Mouse (Mus musculus): Measurements from ENCODE around the gene Slc3a1. TPM values are rescaled to one million over a fixed set of nuclear protein-coding genes. Genes with fewer than 3 reads are reported as not detected.

Gene Slc3a1
- polyA plus RNA-seq, 1 experiment from 2014 or later: 0.16 TPM

DNA sequence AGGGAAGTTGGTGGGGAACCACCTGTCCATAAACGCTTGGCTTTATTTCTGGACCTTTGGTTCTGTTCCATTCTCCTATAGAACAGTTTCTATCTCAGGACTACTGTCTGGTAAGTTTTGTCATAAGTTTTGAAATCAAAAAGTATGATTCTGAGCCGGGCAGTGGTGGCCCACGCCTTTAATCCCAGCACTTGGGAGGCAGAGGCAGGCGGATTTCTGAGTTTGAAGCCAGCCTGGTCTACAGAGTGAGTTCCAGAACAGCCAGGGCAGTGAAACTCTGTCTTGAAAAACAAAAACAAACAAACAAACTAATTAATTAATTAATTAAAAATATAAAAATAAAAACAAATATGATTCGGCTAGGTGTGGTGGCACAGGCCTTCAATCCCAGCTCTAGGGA lies 10.6 kb downstream of the Slc3a1 start:
- H3K36me3 ChIP-seq (ENCODE audit: control insufficient read depth, insufficient read depth, low read length): no peaks in the 10 kb centered on the region
- 92% methylated on average over 5 of the region's 5 CpGs for WGBS
- ATAC-seq (ENCODE audit: insufficient number of reproducible peaks, low FRiP score, low TSS enrichment, low read depth) (no peak), DNase-seq (ENCODE audit: low spot score) (no peak)
- H3K27ac ChIP-seq (replicated peaks; ENCODE audit: low read depth, low read length): no peak overlapping the region
- no peaks in the 10 kb centered on the region for H3K9me3 ChIP-seq (ENCODE audit: control insufficient read depth, low read length)
- no peaks in the 10 kb centered on the region for H3K4me1 ChIP-seq (ENCODE audit: control insufficient read depth, insufficient read depth, low read length)
- H3K4me2 ChIP-seq (ENCODE audit: low read depth, severe bottlenecking): no peak overlapping the region
- no peak overlapping the region for H3K4me3 ChIP-seq (ENCODE audit: low read depth, low read length)
- no peaks in the 10 kb centered on the region for H3K27me3 ChIP-seq (ENCODE audit: control insufficient read depth, insufficient read depth, low read length)
- no peak overlapping the region for H3K9ac ChIP-seq (ENCODE audit: low read length)

DNA sequence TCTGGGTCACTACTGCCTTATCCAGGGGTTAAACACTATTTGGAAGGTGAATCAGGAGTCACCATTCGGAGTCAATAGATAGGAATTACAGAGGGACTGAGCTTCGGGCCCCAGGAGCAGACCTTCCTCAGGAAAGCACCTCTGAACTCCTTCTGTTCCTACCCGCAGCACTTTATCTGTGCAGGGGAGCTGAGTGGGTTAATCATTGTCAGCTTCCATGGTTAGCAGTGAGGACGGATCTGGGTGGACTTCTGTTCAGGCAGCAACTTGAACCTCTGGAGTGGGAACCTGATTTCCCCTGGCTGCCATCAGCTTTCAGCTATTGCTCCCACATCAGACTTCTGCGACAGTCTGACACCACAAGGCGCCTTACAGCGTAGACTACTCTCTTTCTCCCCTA lies 12.7 kb downstream of the Slc3a1 start:
- 83% methylated on average over 7 of the region's 7 CpGs for WGBS
- no peaks in the 10 kb centered on the region for H3K4me1 ChIP-seq (ENCODE audit: control insufficient read depth, insufficient read depth, low read length)

DNA sequence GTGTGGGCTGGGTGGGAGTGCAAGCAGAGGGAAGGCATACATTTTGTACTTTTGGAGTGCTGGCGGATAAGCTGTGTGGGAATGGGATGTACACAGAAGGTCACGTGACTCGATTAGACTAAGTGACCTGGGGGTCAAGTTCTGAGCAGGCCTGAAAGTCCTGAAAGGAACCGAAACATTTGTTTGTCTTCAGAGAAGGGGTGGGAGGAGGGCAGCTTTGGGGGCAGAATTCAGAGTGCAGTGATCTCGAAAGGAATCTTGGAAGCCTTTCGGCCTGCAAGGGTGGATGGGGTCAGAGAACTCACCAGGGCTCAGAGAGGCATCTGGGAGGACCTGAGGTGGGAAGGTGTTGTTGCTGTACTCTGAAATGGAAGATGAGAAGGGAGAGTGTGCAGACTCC lies 14.2 kb downstream of the Slc3a1 start:
- Histone ChIP-seq H3K27ac (replicated peaks; ENCODE audit: low read depth, low read length) (no peak overlapping the region), H3K9me3 (ENCODE audit: control insufficient read depth, low read length) (no peaks in the 10 kb centered on the region), H3K4me2 (ENCODE audit: low read depth, severe bottlenecking) (no peak overlapping the region), H3K27me3 (ENCODE audit: control insufficient read depth, insufficient read depth, low read length) (no peaks in the 10 kb centered on the region), H3K36me3 (ENCODE audit: control insufficient read depth, insufficient read depth, low read length) (no peaks in the 10 kb centered on the region), H3K9ac (ENCODE audit: low read length) (no peak overlapping the region), H3K4me3 (ENCODE audit: low read depth, low read length) (no peak overlapping the region), H3K4me1 (ENCODE audit: control insufficient read depth, insufficient read depth, low read length) (no peaks in the 10 kb centered on the region)
- DNase-seq (ENCODE audit: low spot score): no peak
- WGBS: 89% methylated on average over 6 of the region's 6 CpGs
- no peak for ATAC-seq (ENCODE audit: insufficient number of reproducible peaks, low FRiP score, low TSS enrichment, low read depth)

More for the DNA sequence above, 12.7 kb downstream of the Slc3a1 start:
- ATAC-seq (ENCODE audit: insufficient number of reproducible peaks, low FRiP score, low TSS enrichment, low read depth) (no peak), DNase-seq (ENCODE audit: low spot score) (no peak)
- Histone ChIP-seq H3K4me2 (ENCODE audit: low read depth, severe bottlenecking) (no peak overlapping the region), H3K27ac (replicated peaks; ENCODE audit: low read depth, low read length) (no peak overlapping the region), H3K9ac (ENCODE audit: low read length) (no peak overlapping the region), H3K27me3 (ENCODE audit: control insufficient read depth, insufficient read depth, low read length) (no peaks in the 10 kb centered on the region), H3K9me3 (ENCODE audit: control insufficient read depth, low read length) (no peaks in the 10 kb centered on the region), H3K36me3 (ENCODE audit: control insufficient read depth, insufficient read depth, low read length) (no peaks in the 10 kb centered on the region), H3K4me3 (ENCODE audit: low read depth, low read length) (no peak overlapping the region)

DNA sequence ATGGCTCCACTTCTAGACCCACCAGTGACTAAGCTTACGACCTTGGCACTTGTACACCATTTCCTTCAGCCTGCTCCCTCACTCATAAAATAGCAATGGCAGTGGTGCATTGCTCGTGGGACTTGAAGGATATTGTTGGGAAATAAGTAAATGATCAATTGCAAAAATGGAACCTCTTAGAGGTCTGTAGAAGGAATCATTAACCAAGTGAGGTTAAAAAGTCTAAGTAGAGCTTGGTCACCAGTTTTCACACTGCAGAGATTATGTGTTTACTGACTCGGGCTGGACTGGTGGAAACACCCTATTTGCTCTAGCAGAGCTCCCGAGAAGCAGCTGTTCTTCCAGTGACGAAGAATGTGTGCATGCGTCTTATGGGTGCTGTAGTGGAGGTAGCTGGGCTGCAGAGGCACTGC lies 15.2 kb downstream of the Slc3a1 start:
- H3K27me3 ChIP-seq (ENCODE audit: control insufficient read depth, insufficient read depth, low read length): no peaks in the 10 kb centered on the region
- 81% methylated on average over 6 of the region's 6 CpGs for WGBS
- no peaks in the 10 kb centered on the region for H3K4me1 ChIP-seq (ENCODE audit: control insufficient read depth, insufficient read depth, low read length)
- H3K9me3 ChIP-seq (ENCODE audit: control insufficient read depth, low read length): no peaks in the 10 kb centered on the region
- ATAC-seq (ENCODE audit: insufficient number of reproducible peaks, low FRiP score, low TSS enrichment, low read depth): no peak
- no peak for DNase-seq (ENCODE audit: low spot score)
- H3K9ac ChIP-seq (ENCODE audit: low read length): no peak overlapping the region
- H3K4me3 ChIP-seq (ENCODE audit: low read depth, low read length): no peak overlapping the region
- no peak overlapping the region for H3K27ac ChIP-seq (replicated peaks; ENCODE audit: low read depth, low read length)
- H3K36me3 ChIP-seq (ENCODE audit: control insufficient read depth, insufficient read depth, low read length): no peaks in the 10 kb centered on the region
- H3K4me2 ChIP-seq (ENCODE audit: low read depth, severe bottlenecking): no peak overlapping the region

DNA sequence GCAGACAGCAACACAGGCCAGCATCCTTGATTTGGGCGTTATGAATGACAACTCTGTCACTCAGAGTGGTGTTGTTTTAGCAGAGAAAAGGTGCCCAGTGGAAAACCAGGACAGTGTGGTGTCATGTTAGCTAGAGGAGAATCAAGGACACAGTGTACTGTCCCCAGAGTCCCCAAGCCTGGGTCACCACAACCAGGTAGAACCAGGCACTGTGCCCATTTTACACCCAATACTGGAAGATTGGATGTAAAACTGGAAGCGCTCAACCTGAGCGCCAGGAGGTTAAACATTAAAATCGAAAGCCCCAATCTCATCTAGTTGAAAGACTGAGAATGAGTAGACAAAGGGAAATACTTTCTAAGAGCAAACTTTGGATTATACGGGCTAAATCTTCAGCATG lies 16.3 kb downstream of the Slc3a1 start:
- Histone ChIP-seq H3K27me3 (ENCODE audit: control insufficient read depth, insufficient read depth, low read length) (no peaks in the 10 kb centered on the region), H3K4me1 (ENCODE audit: control insufficient read depth, insufficient read depth, low read length) (no peaks in the 10 kb centered on the region), H3K36me3 (ENCODE audit: control insufficient read depth, insufficient read depth, low read length) (no peaks in the 10 kb centered on the region), H3K9me3 (ENCODE audit: control insufficient read depth, low read length) (no peaks in the 10 kb centered on the region), H3K4me3 (ENCODE audit: low read depth, low read length) (no peak overlapping the region), H3K9ac (ENCODE audit: low read length) (no peak overlapping the region), H3K27ac (replicated peaks; ENCODE audit: low read depth, low read length) (no peak overlapping the region), H3K4me2 (ENCODE audit: low read depth, severe bottlenecking) (no peak overlapping the region)
- DNase-seq (ENCODE audit: low spot score) (no peak), ATAC-seq (ENCODE audit: insufficient number of reproducible peaks, low FRiP score, low TSS enrichment, low read depth) (no peak)
- WGBS: 93% methylated on average over 5 of the region's 5 CpGs

DNA sequence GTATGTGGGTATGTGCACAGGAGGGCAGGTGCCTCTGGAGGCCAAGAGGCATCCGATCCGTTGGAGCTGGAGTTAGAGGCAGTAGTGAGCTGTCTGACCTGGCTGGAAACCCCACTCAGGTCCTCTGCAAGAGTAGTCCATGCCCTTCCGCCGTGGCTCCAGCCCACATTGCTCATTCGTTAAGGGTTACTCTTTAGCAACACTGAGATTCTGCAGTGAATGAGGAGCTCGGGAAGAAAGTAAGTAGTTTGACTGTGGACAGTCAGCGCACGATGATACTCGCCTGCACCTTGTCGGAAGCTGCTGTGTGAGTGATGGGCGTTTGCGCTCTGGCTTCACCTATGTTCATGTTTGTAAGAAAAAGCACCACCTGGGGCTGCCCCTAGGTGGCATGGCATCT lies 17.0 kb downstream of the Slc3a1 start:
- Histone ChIP-seq H3K9me3 (ENCODE audit: control insufficient read depth, low read length) (no peaks in the 10 kb centered on the region), H3K4me3 (ENCODE audit: low read depth, low read length) (no peak overlapping the region), H3K36me3 (ENCODE audit: control insufficient read depth, insufficient read depth, low read length) (no peaks in the 10 kb centered on the region), H3K4me2 (ENCODE audit: low read depth, severe bottlenecking) (no peak overlapping the region), H3K4me1 (ENCODE audit: control insufficient read depth, insufficient read depth, low read length) (no peaks in the 10 kb centered on the region), H3K27ac (replicated peaks; ENCODE audit: low read depth, low read length) (no peak overlapping the region), H3K27me3 (ENCODE audit: control insufficient read depth, insufficient read depth, low read length) (no peaks in the 10 kb centered on the region), H3K9ac (ENCODE audit: low read length) (no peak overlapping the region)
- DNase-seq (ENCODE audit: low spot score) (no peak), ATAC-seq (ENCODE audit: insufficient number of reproducible peaks, low FRiP score, low TSS enrichment, low read depth) (no peak)
- WGBS: 86% methylated on average over 12 of the region's 12 CpGs

DNA sequence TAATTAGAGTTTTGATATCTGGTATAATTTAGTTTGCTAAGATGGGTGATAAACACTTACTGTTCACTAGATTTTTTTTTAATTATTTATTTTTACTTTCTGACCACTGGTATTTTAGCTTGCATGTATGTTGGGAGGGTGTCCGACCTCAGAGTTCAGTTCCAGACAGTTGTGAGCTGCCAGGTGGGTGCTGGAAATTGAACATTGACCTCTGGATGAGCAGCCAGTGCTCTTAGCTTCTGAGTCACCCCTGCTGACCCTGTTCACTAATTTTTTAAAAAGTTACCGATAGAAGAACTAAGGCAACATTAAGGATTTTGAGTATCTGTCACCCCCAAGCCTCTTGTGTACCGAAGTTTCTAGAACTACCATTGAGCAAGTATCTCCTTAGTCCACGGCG lies 20.2 kb downstream of the Slc3a1 start:
- DNase-seq (ENCODE audit: low spot score): no peak
- WGBS: 93% methylated on average over 5 of the region's 5 CpGs
- no peaks in the 10 kb centered on the region for H3K4me1 ChIP-seq (ENCODE audit: control insufficient read depth, insufficient read depth, low read length)

DNA sequence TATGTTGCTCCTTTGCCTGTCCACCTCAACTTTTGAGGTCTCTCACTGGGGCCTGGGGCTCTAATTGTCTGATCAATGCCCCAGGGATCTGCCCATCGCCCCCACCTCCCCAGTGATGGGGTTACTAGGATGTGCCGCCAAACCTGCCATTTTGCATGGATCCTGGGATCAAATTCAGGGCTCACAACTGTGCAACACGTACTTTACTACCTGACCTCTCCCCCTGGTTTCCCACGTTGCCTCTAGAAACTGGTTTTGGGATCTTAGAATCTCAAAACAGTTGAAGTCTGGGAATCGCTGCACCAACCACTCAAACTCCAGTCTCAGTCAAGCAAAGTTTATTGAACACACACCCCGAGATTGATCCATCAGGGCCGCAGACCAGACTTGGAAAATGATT lies 30.1 kb downstream of the Slc3a1 start:
- DNase-seq (ENCODE audit: low spot score) (no peak), ATAC-seq (ENCODE audit: insufficient number of reproducible peaks, low FRiP score, low TSS enrichment, low read depth) (no peak)
- Histone ChIP-seq H3K9ac (ENCODE audit: low read length) (no peak overlapping the region), H3K4me3 (ENCODE audit: low read depth, low read length) (no peak overlapping the region), H3K4me1 (ENCODE audit: control insufficient read depth, insufficient read depth, low read length) (no peaks in the 10 kb centered on the region), H3K27ac (replicated peaks; ENCODE audit: low read depth, low read length) (no peak overlapping the region), H3K27me3 (ENCODE audit: control insufficient read depth, insufficient read depth, low read length) (no peaks in the 10 kb centered on the region), H3K4me2 (ENCODE audit: low read depth, severe bottlenecking) (no peak overlapping the region), H3K36me3 (ENCODE audit: control insufficient read depth, insufficient read depth, low read length) (no peaks in the 10 kb centered on the region), H3K9me3 (ENCODE audit: control insufficient read depth, low read length) (no peaks in the 10 kb centered on the region)
- WGBS: 91% methylated on average over 7 of the region's 7 CpGs

More for the DNA sequence above, 20.2 kb downstream of the Slc3a1 start:
- H3K4me2 ChIP-seq (ENCODE audit: low read depth, severe bottlenecking): no peak overlapping the region
- no peak overlapping the region for H3K27ac ChIP-seq (replicated peaks; ENCODE audit: low read depth, low read length)
- no peaks in the 10 kb centered on the region for H3K9me3 ChIP-seq (ENCODE audit: control insufficient read depth, low read length)
- no peak for ATAC-seq (ENCODE audit: insufficient number of reproducible peaks, low FRiP score, low TSS enrichment, low read depth)
- H3K36me3 ChIP-seq (ENCODE audit: control insufficient read depth, insufficient read depth, low read length): no peaks in the 10 kb centered on the region
- H3K9ac ChIP-seq (ENCODE audit: low read length): no peak overlapping the region
- H3K4me3 ChIP-seq (ENCODE audit: low read depth, low read length): no peak overlapping the region
- H3K27me3 ChIP-seq (ENCODE audit: control insufficient read depth, insufficient read depth, low read length): no peaks in the 10 kb centered on the region

DNA sequence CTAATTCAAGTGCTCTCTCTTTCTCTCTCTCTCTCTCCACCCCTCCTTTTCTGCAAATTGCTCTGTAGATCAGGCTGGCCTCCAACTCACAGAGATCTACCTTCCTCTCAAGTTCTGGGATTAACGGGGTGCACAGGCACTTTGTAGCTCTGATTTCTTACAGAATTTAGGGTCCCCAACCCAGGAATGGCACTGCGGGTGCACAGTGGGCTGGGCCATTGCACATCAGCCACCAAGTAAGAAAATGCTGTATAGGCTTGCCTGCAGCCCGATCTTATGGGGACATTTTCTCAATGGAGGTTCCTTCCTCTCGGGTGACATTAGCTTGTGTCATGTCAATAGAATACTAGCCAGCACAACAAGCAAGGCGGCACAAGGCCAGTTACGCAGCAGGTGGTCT lies 31.0 kb downstream of the Slc3a1 start:
- Histone ChIP-seq H3K27me3 (ENCODE audit: control insufficient read depth, insufficient read depth, low read length) (no peaks in the 10 kb centered on the region), H3K9ac (ENCODE audit: low read length) (no peak overlapping the region), H3K4me1 (ENCODE audit: control insufficient read depth, insufficient read depth, low read length) (no peaks in the 10 kb centered on the region), H3K9me3 (ENCODE audit: control insufficient read depth, low read length) (no peaks in the 10 kb centered on the region), H3K36me3 (ENCODE audit: control insufficient read depth, insufficient read depth, low read length) (no peaks in the 10 kb centered on the region), H3K4me2 (ENCODE audit: low read depth, severe bottlenecking) (no peak overlapping the region), H3K27ac (replicated peaks; ENCODE audit: low read depth, low read length) (no peak overlapping the region), H3K4me3 (ENCODE audit: low read depth, low read length) (no peak overlapping the region)
- ATAC-seq (ENCODE audit: insufficient number of reproducible peaks, low FRiP score, low TSS enrichment, low read depth) (no peak), DNase-seq (ENCODE audit: low spot score) (no peak)
- WGBS: 88% methylated on average over 6 of the region's 6 CpGs

Data from limb, embryonic 11.5 days (tissue).